Mouse (Mus musculus) G1E (cell line): ENCODE measurements at regions not wholly inside any gene's neighbourhood (a gene's known extent, or its start where the extent isn't known, plus 50 kb on each side); places are given as distances from the start of the nearest gene placed in this dataset.

ENCODE experiments used
- ATAC-seq: 2 replicates; pipeline ENCODE4 v1.8.0; 2016; ENCODE audit warnings: mild to moderate bottlenecking; ENCODE audit not compliant: insufficient number of reproducible peaks, poor library complexity, low FRiP score, severe bottlenecking; ENCODE audit errors: extremely low read depth
- DNase-seq: peaks from one replicate; pipeline ENCODE4 v3.0.0; 2012; ENCODE audit warnings: low spot score
- H3K27me3 ChIP-seq: 2 replicates; pipeline ENCODE4 v1.6.1; 2012; ENCODE audit warnings: mild to moderate bottlenecking, low read length, inconsistent platforms; ENCODE audit not compliant: insufficient read depth
- H3K36me3 ChIP-seq: replicated peaks from 2 replicates; pipeline ENCODE3; 2012; ENCODE audit warnings: mild to moderate bottlenecking, inconsistent platforms
- H3K4me1 ChIP-seq: 2 replicates; pipeline ENCODE4 v1.6.1; 2012; ENCODE audit warnings: low read depth, low read length, inconsistent platforms, mixed read lengths; ENCODE audit not compliant: insufficient read depth
- H3K4me3 ChIP-seq: 2 replicates; pipeline ENCODE4 v1.5.1; 2012; ENCODE audit warnings: low read depth, mild to moderate bottlenecking, inconsistent platforms, low read length, moderate library complexity, mixed read lengths
- H3K9me3 ChIP-seq: replicated peaks from 2 replicates; pipeline ENCODE4 v1.6.1; 2012; ENCODE audit warnings: inconsistent platforms
- CTCF ChIP-seq: IDR thresholded peaks from 2 replicates; pipeline ENCODE4 v1.5.1; 2012; ENCODE audit warnings: low read depth, low read length, inconsistent platforms, mixed read lengths
- GATA1 ChIP-seq: IDR thresholded peaks from 2 replicates; pipeline ENCODE4 v1.6.1; 2012; ENCODE audit warnings: borderline replicate concordance, low read length, inconsistent platforms, mixed read lengths
- GATA2 ChIP-seq: IDR thresholded peaks from 2 replicates; pipeline ENCODE4 v1.6.1; 2012; ENCODE audit warnings: low read depth, low read length, inconsistent platforms, borderline replicate concordance
- POLR2AphosphoS5 ChIP-seq: IDR thresholded peaks from 2 replicates; pipeline ENCODE4 v1.6.1; 2012; ENCODE audit warnings: low read depth, low read length, inconsistent platforms; ENCODE audit not compliant: insufficient replicate concordance
- TAL1 ChIP-seq: conservative IDR thresholded peaks from 2 replicates; pipeline ENCODE4 v1.6.1; 2012; ENCODE audit warnings: low read depth, low read length, inconsistent platforms, mixed read lengths

GRCm38 (mm10) chr13:47778218-47779009 is 482.6 kb upstream of the Id4 start:
- Histone ChIP-seq H3K4me1 (no peaks in the 10 kb centered on the region), H3K27me3 (no peaks in the 10 kb centered on the region), H3K4me3 (no peak overlapping the region), H3K9me3 (peaks cover 34% of the 10 kb centered on the region), H3K36me3 (no peaks in the 10 kb centered on the region)
- DNase-seq, result no peak
- no peak; the same call in 1 of the 2 replicates for ATAC-seq
- TF ChIP-seq POLR2AphosphoS5 (no peak), CTCF (no peak), GATA2 (no peak), GATA1 (no peak), TAL1 (no peak)

DNA sequence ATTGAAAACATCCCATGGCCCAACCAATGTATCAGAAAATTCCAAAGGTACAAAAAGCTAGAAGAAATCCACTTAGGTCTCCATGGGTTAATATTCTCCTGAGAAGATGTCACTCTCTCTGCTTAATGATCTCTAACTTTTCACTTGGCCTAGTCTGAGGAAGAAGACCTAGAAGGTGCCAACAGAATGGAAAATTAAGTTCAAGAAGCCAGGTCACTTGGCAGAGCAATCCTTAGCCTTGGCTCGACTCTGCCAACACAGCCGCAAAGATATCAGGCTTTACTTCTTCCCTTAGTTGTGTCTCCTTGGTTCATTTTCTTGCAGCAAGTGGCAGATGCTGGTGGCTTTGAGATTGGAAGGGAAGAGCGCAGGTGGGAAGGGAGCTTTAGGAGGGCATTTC is 476.6 kb upstream of the Id4 start:
- Histone ChIP-seq H3K27me3 (no peaks in the 10 kb centered on the region), H3K4me1 (no peaks in the 10 kb centered on the region), H3K36me3 (no peaks in the 10 kb centered on the region), H3K9me3 (peaks cover 25% of the 10 kb centered on the region), H3K4me3 (no peak overlapping the region)
- DNase-seq, result no peak
- ATAC-seq, result no peak
- TF ChIP-seq CTCF, result no peak
- TF ChIP-seq GATA2, result no peak
- no peak for TF ChIP-seq TAL1
- TF ChIP-seq POLR2AphosphoS5, result no peak
- no peak for TF ChIP-seq GATA1

DNA sequence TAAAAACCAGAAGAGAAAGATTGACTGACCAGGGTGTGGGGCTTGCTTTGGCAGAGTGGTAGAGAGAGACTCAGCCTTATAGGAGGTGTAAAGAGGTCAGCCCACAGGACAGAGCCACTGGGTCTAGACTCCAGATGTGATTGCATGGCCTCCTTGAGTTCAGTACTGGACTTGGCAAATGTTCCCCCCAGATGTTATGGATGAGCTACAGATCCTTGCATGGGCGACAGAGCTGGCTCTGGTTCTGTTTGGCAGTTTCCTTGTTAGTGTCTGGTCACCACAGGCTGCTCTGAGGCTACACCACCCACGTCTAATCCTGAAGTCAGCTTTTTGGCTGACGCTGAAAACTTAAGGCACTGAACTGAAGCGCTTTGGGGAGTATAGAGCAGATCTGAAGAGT is 463.2 kb upstream of the Id4 start:
- DNase-seq, result no peak
- Histone ChIP-seq H3K27me3 (no peaks in the 10 kb centered on the region), H3K9me3 (peaks cover 18% of the 10 kb centered on the region), H3K4me3 (no peak overlapping the region), H3K36me3 (no peaks in the 10 kb centered on the region), H3K4me1 (no peaks in the 10 kb centered on the region)
- no peak for ATAC-seq
- no peak for TF ChIP-seq POLR2AphosphoS5

DNA sequence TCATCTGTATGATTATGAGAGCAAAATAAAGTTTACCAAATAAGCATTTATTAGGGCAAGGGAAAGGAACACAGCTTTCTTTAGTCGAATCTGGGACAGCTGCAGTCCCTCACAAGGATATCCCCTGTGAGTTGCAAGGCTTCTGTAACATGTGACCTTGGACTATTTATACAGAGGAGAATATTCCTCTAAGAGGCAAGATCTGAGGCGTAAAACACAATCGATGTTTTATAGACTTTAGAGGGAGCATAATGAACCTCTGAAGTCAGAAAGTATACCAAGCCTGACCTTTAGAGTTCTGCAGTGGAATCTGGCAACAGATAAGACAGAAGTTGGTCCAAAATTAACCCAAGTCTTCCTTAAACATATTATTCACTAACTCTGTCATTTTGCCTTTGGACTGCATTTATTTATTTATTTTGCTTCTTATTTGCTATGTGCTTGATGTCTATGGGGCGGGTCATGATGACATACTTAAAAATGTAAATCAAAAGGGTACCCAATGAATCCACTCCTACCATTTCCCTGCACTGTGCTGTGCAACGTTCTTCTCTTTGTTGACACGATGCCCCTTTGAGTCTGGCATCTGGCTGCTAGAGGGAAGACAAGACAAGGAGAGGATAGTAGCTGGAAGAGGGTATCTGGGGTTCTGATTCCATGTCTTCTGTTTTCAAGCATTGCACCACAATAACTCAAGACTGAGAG is 449.2 kb upstream of the Id4 start:
- ATAC-seq (no peak), DNase-seq (no peak)
- TF ChIP-seq GATA1, result no peak
- no peak for TF ChIP-seq POLR2AphosphoS5
- TF ChIP-seq GATA2, result no peak
- TF ChIP-seq CTCF, result no peak
- no peak for TF ChIP-seq TAL1
- Histone ChIP-seq H3K9me3 (peaks cover 24% of the 10 kb centered on the region), H3K4me3 (no peak overlapping the region), H3K36me3 (no peaks in the 10 kb centered on the region), H3K4me1 (no peaks in the 10 kb centered on the region), H3K27me3 (no peaks in the 10 kb centered on the region)

- ATAC-seq (no peak), DNase-seq (no peak)
- Histone ChIP-seq H3K4me1 (no peaks in the 10 kb centered on the region), H3K27me3 (no peaks in the 10 kb centered on the region), H3K9me3 (peaks cover 16% of the 10 kb centered on the region), H3K36me3 (no peaks in the 10 kb centered on the region), H3K4me3 (no peak overlapping the region)
- no peak for TF ChIP-seq GATA2
- no peak for TF ChIP-seq GATA1
- TF ChIP-seq POLR2AphosphoS5, result no peak
- TF ChIP-seq CTCF, result no peak
- TF ChIP-seq TAL1, result no peak
Measured at GRCm38 (mm10) chr13:47818924-47819564, 442.0 kb upstream of the Id4 start.

DNA sequence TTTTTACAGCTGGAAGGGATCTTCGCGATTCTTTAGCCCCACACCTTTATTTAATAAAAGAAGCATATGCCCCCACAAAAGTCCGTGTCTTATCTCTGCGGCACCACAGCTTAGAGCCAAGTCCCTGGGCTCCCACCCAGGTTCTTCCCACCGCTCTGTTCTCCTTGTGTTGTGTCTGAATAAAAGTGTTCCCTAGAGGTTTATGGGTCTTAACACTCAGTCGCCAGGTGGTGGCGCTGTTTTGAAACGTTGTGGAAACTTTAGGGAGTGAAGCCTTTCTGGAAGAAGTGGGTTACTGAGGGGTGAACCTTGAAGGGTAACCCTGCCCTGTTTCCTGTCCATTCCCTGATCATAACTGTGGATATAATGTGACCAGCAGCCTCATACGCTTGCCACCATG is 424.5 kb upstream of the Id4 start:
- H3K27me3 ChIP-seq, result no peaks in the 10 kb centered on the region
- no peaks in the 10 kb centered on the region for H3K36me3 ChIP-seq
- H3K9me3 ChIP-seq, result peaks cover 39% of the 10 kb centered on the region
- DNase-seq (no peak), ATAC-seq (no peak)
- no peak for TF ChIP-seq GATA1
- no peak for TF ChIP-seq POLR2AphosphoS5
- TF ChIP-seq CTCF, result no peak
- TF ChIP-seq GATA2, result no peak
- TF ChIP-seq TAL1, result no peak
- H3K4me3 ChIP-seq, result no peak overlapping the region
- H3K4me1 ChIP-seq, result no peaks in the 10 kb centered on the region
